Mouse (Mus musculus) cerebellum, adult 11-12 months (tissue): Measurements from ENCODE around the gene Kdelc1.
A peak's percentile ranks its signal among the peaks of the same experiment; 100 is the strongest.

Experiments used
- DNase-seq: peaks from one replicate; pipeline ENCODE4 v3.0.0; 2022

The Kdelc1 gene

GRCm38 (mm10) chr1:44118239-44119054 lies at the start of gene Kdelc1, which contains the start of gene Bivm:
Gene Kdelc1 (minus strand): TSS chr1:44118808.
Gene Bivm (plus strand): TSS chr1:44118957.
- DNase-seq: peak; percentile 92

- DNase-seq: no peak
Observed at GRCm38 (mm10) chr1:44167859-44168383, 49.3 kb upstream of the Kdelc1 start.

- no peak for DNase-seq
Observed at GRCm38 (mm10) chr1:44162389-44162788, 43.8 kb upstream of the Kdelc1 start.

- no peak for DNase-seq
Observed at GRCm38 (mm10) chr1:44161818-44162217, 43.2 kb upstream of the Kdelc1 start.

GRCm38 (mm10) chr1:44158317-44158716 lies 39.7 kb upstream of the Kdelc1 start:
- DNase-seq: no peak

GRCm38 (mm10) chr1:44155287-44155686 lies 36.7 kb upstream of the Kdelc1 start:
- no peak for DNase-seq

- no peak for DNase-seq
Observed at GRCm38 (mm10) chr1:44148706-44149105, 30.1 kb upstream of the Kdelc1 start.

- DNase-seq: peak; percentile 81
Observed at GRCm38 (mm10) chr1:44147563-44148381, 29.2 kb upstream of the Kdelc1 start, which contains the start of gene Ercc5. Gene Ercc5 (plus strand): TSS chr1:44147744.

- no peak for DNase-seq
Observed at GRCm38 (mm10) chr1:44142747-44143146, 24.1 kb upstream of the Kdelc1 start.

- DNase-seq: no peak
Observed at GRCm38 (mm10) chr1:44140232-44140631, 21.6 kb upstream of the Kdelc1 start.

- no peak for DNase-seq
Observed at GRCm38 (mm10) chr1:44129929-44130581, 11.4 kb upstream of the Kdelc1 start.

GRCm38 (mm10) chr1:44125590-44125989 lies 7.0 kb upstream of the Kdelc1 start:
- no peak for DNase-seq

- no peak for DNase-seq
Observed at GRCm38 (mm10) chr1:44122256-44122655, 3.6 kb upstream of the Kdelc1 start.

- DNase-seq: no peak
Observed at GRCm38 (mm10) chr1:44120074-44120406, 1.4 kb upstream of the Kdelc1 start.

GRCm38 (mm10) chr1:44119201-44120073 lies 829 bp upstream of the Kdelc1 start:
- DNase-seq: peak; percentile 87

GRCm38 (mm10) chr1:44117571-44117970 lies 1.0 kb downstream of the Kdelc1 start:
- DNase-seq: no peak

GRCm38 (mm10) chr1:44102939-44103338 lies 15.7 kb downstream of the Kdelc1 start:
- DNase-seq: peak; percentile 20

GRCm38 (mm10) chr1:44102259-44102717 lies 16.3 kb downstream of the Kdelc1 start, which contains the start of gene Tex30:
Gene Tex30 (minus strand): TSS chr1:44102441.
- peak; percentile 92 for DNase-seq

GRCm38 (mm10) chr1:44101448-44102225 lies 17.0 kb downstream of the Kdelc1 start:
- DNase-seq: peak; percentile 56

- no peak for DNase-seq
Observed at GRCm38 (mm10) chr1:44064625-44065024, 54.0 kb downstream of the Kdelc1 start.

- DNase-seq: no peak
Observed at GRCm38 (mm10) chr1:44063439-44063838, 55.2 kb downstream of the Kdelc1 start.
